8 mouse cellular contexts compared by ENCODE assay signal in genomic region chr1:72871697-72872411, GRCm38 (mm10). TPM values are rescaled to one million over a fixed set of nuclear protein-coding genes. Genes with fewer than 3 reads are reported as not detected.
DNase-seq lines count a peak whose midpoint lies in the region; ATAC-seq and TF ChIP-seq lines count a peak whose summit lies in the region.

No protein-coding gene starts in this region.

- peak overlapping the region; percentile 91 for H3K4me2 ChIP-seq in forebrain, embryonic 14.5 days (ENCODE audit: low read length)
- H3K4me2 ChIP-seq in kidney, embryonic 14.5 days (replicated peaks; ENCODE audit: low read depth, low read length), result peak overlapping the region; percentile 91
- H3K4me2 ChIP-seq in liver, embryonic 14.5 days (ENCODE audit: low read depth), result peak overlapping the region; percentile 61

- H3K27ac ChIP-seq in heart, adult 2 months, result peak overlapping the region; percentile 64
- H3K27ac ChIP-seq in forebrain, embryonic 14.5 days (ENCODE audit: low read depth, low read length), result peak overlapping the region; percentile 80
- no peak overlapping the region; the same call in 1 of the 2 replicates for H3K27ac ChIP-seq in kidney, embryonic 14.5 days (ENCODE audit: low read depth, low read length)
- no peak overlapping the region for H3K27ac ChIP-seq in liver, embryonic 14.5 days

- TF ChIP-seq POLR2A in heart, adult 2 months (IDR thresholded peaks at IDR 0.05; ENCODE audit: insufficient read depth, low read depth, low read length), result no peak; the same call in 1 of the 2 replicates

- H3K9me3 ChIP-seq in forebrain, embryonic 14.5 days (replicated peaks; ENCODE audit: control insufficient read depth, low read length), result no peaks in the 10 kb centered on the region
- no peaks in the 10 kb centered on the region for H3K9me3 ChIP-seq in kidney, embryonic 14.5 days (ENCODE audit: control insufficient read depth, low read length)
- H3K9me3 ChIP-seq in liver, embryonic 14.5 days (ENCODE audit: control insufficient read depth, low read length), result no peaks in the 10 kb centered on the region

- peak; percentile 11; the same call in 1 of the 2 replicates for ATAC-seq in forebrain, embryonic 14.5 days
- no peak for ATAC-seq in kidney, embryonic 14.5 days (ENCODE audit: low FRiP score, low TSS enrichment)
- ATAC-seq in liver, embryonic 14.5 days (ENCODE audit: insufficient read depth), result no peak

- H3K4me1 ChIP-seq in heart, adult 2 months (ENCODE audit: control insufficient read depth, insufficient read depth, low read length), result peaks cover 1% of the 10 kb centered on the region
- H3K4me1 ChIP-seq in forebrain, embryonic 14.5 days (ENCODE audit: control insufficient read depth, insufficient read depth, low read length), result peaks cover 30% of the 10 kb centered on the region
- peaks cover 20% of the 10 kb centered on the region for H3K4me1 ChIP-seq in kidney, embryonic 14.5 days (ENCODE audit: control insufficient read depth, insufficient read depth, low read length)
- peaks cover 0 to 5% of the 10 kb centered on the region in 2 experiments; a peak in 2 of 4 replicates for H3K4me1 ChIP-seq in liver, embryonic 14.5 days (replicated peaks; ENCODE audit: control insufficient read depth in 2 of 2, insufficient read depth in 2 of 2, low read length in 1 of 2)

- peak overlapping the region; percentile 36 for H3K9ac ChIP-seq in heart, adult 2 months (ENCODE audit: low read depth, low read length)
- H3K9ac ChIP-seq in forebrain, embryonic 14.5 days (ENCODE audit: low read length), result peak overlapping the region; percentile 66
- H3K9ac ChIP-seq in kidney, embryonic 14.5 days (ENCODE audit: low read depth, low read length), result peak overlapping the region; percentile 58; the same call in 1 of the 2 replicates
- H3K9ac ChIP-seq in liver, embryonic 14.5 days (replicated peaks), result no peak overlapping the region

- peak overlapping the region; percentile 53 for H3K4me3 ChIP-seq in heart, adult 2 months
- H3K4me3 ChIP-seq in forebrain, embryonic 14.5 days (ENCODE audit: low read depth, low read length), result peak overlapping the region; percentile 43
- peak overlapping the region; percentile 68 for H3K4me3 ChIP-seq in kidney, embryonic 14.5 days (ENCODE audit: low read length)
- H3K4me3 ChIP-seq in liver, embryonic 14.5 days (ENCODE audit: insufficient read depth in 1 of 2, low read depth in 2 of 2, low read length in 2 of 2), result peak overlapping the region; percentile 8 to 44; a peak in 3 of 4 replicates

- H3K36me3 ChIP-seq in heart, adult 2 months (ENCODE audit: control insufficient read depth, insufficient read depth, low read length), result no peaks in the 10 kb centered on the region
- no peaks in the 10 kb centered on the region for H3K36me3 ChIP-seq in forebrain, embryonic 14.5 days (ENCODE audit: control insufficient read depth, insufficient read depth, low read length)
- H3K36me3 ChIP-seq in kidney, embryonic 14.5 days (ENCODE audit: control insufficient read depth, insufficient read depth, low read length), result peaks cover 4% of the 10 kb centered on the region; the same call in 1 of the 2 replicates
- no peaks in the 10 kb centered on the region for H3K36me3 ChIP-seq in liver, embryonic 14.5 days (replicated peaks; ENCODE audit: control insufficient read depth, insufficient read depth, low read depth)

- intact Hi-C loops in heart, adult 2 months (cut with DNase I), result loop anchor here (5.0 kb wide), 1 partner anchor 490 kb away; no protein-coding TSS in a partner anchor
- intact Hi-C loops in heart, postnatal 10 days (cut with DNase I), result no loop called here

- 0 out of 2 replicates have a peak, but pooled peaks cover 2% of the 10 kb centered on the region for H3K27me3 ChIP-seq in heart, adult 2 months (ENCODE audit: control insufficient read depth, insufficient read depth, low read length)
- H3K27me3 ChIP-seq in forebrain, embryonic 14.5 days (replicated peaks; ENCODE audit: control insufficient read depth, insufficient read depth, low read length), result no peaks in the 10 kb centered on the region
- no peaks in the 10 kb centered on the region; the same call in none of the 2 replicates for H3K27me3 ChIP-seq in kidney, embryonic 14.5 days (ENCODE audit: control insufficient read depth, insufficient read depth, low read length)
- peaks cover 61% of the 10 kb centered on the region for H3K27me3 ChIP-seq in liver, embryonic 14.5 days (ENCODE audit: control insufficient read depth, insufficient read depth, low read length)

- no peak for TF ChIP-seq CTCF in heart, adult 2 months (IDR thresholded peaks at IDR 0.05)
- no peak for TF ChIP-seq CTCF in liver, embryonic 14.5 days (IDR thresholded peaks at IDR 0.05; ENCODE audit: low read depth)

- peak; percentile 56 for DNase-seq in heart, adult 2 months
- no peak for DNase-seq in heart, postnatal 10 days
- DNase-seq in brain, adult 2 months (ENCODE audit: low read depth, low spot score), result peak; percentile 92
- peak; percentile 78 for DNase-seq in forebrain, embryonic 14.5 days (ENCODE audit: low spot score)
- no peak for DNase-seq in liver, embryonic 14.5 days (ENCODE audit: low read depth in 3 of 3, low spot score in 3 of 3)
- peak; percentile 65 for DNase-seq in right cerebral cortex, postnatal 25 days
- DNase-seq in ovary, postnatal 36 days (ENCODE audit: low spot score), result no peak

- WGBS in heart, adult 2 months, result 1% methylated on average over 34 of the region's 34 CpGs
- WGBS in forebrain, embryonic 14.5 days, result under 1% methylated on average over 34 of the region's 34 CpGs
- WGBS in kidney, embryonic 14.5 days, result under 1% methylated on average over 34 of the region's 34 CpGs
- WGBS in liver, embryonic 14.5 days (ENCODE audit: insufficient replicate concordance), result under 1% methylated on average over 34 of the region's 34 CpGs

- no peaks in the 10 kb centered on the region for H3K79me2 ChIP-seq in heart, adult 2 months (replicated peaks; ENCODE audit: control insufficient read depth, insufficient read depth, low read length)

- TF ChIP-seq EP300 in heart, adult 2 months (IDR thresholded peaks at IDR 0.05; ENCODE audit: insufficient read depth, low read depth, low read length), result no peak
- no peak for TF ChIP-seq EP300 in liver, embryonic 14.5 days (IDR thresholded peaks at IDR 0.05; ENCODE audit: low read depth)

RNA-seq across cellular contexts. Expression of gene Igfbp5, which starts 2.8 kb away (rescaled TPM):
- total RNA-seq in heart, adult 2 months (2021), result 10 to 100 TPM; 94.0 to 94.7 TPM
- polyA plus RNA-seq in heart, adult 2 months (2012; rRNA removed), result 77.8 and 91.0 TPM in 2 replicates
- 100 to 1,000 TPM; 152 to 192 TPM for total RNA-seq in heart, postnatal 10 days (2021)
- 17.9 and 19.7 TPM in 2 replicates for polyA plus RNA-seq in forebrain, embryonic 14.5 days (2014; fragmentation: Nextera tagmentation; extraction: Ambion mirVana)
- polyA plus RNA-seq in kidney, embryonic 14.5 days (2014; fragmentation: Nextera tagmentation; extraction: Ambion mirVana), result 56.4 and 61.4 TPM in 2 replicates
- 1.2 and 1.3 TPM in 2 replicates for polyA plus RNA-seq in liver, embryonic 14.5 days (2012; rRNA removed)
- polyA plus RNA-seq in liver, embryonic 14.5 days (2014; fragmentation: Nextera tagmentation; extraction: Ambion mirVana), result 0.36 and 0.45 TPM in 2 replicates

RNA-seq across cellular contexts. Expression of gene Igfbp2, which starts 47.6 kb away (rescaled TPM):
- under 1 TPM in 1 of 2 experiments, not detected in 1; 0.30 TPM for total RNA-seq in heart, adult 2 months (2021)
- 0.41 and 2.6 TPM in 2 replicates for polyA plus RNA-seq in heart, adult 2 months (2012; rRNA removed)
- total RNA-seq in heart, postnatal 10 days (2021), result 1 to 10 TPM in 1 of 2 experiments, under 1 TPM in 1; 0.86 to 2.1 TPM
- 384 and 410 TPM in 2 replicates for polyA plus RNA-seq in forebrain, embryonic 14.5 days (2014; fragmentation: Nextera tagmentation; extraction: Ambion mirVana)
- polyA plus RNA-seq in kidney, embryonic 14.5 days (2014; fragmentation: Nextera tagmentation; extraction: Ambion mirVana), result 148 and 171 TPM in 2 replicates
- 2.4 and 3.4 TPM in 2 replicates for polyA plus RNA-seq in liver, embryonic 14.5 days (2012; rRNA removed)
- 1.6 and 2.3 TPM in 2 replicates for polyA plus RNA-seq in liver, embryonic 14.5 days (2014; fragmentation: Nextera tagmentation; extraction: Ambion mirVana)

Comparison
In these comparisons a context has a peak if more than half of its experiments do, and no peak if none do; other contexts are left out.
1. DNase-seq: peak in heart, adult 2 months (2 of 2), brain, adult 2 months (single experiment), forebrain, embryonic 14.5 days (single experiment) and right cerebral cortex, postnatal 25 days (single experiment); none in heart, postnatal 10 days (0 of 2), liver, embryonic 14.5 days (0 of 3) and ovary, postnatal 36 days (single experiment).
2. H3K27ac ChIP-seq: peak in heart, adult 2 months (single experiment) and forebrain, embryonic 14.5 days (single experiment); none in kidney, embryonic 14.5 days (single experiment) and liver, embryonic 14.5 days (single experiment).
3. RNA of gene Igfbp2, which starts 47.6 kb away (polyA plus RNA-seq): 384 to 410 TPM in forebrain, embryonic 14.5 days and 148 to 171 TPM in kidney, embryonic 14.5 days; 0.41 to 2.6 TPM in heart, adult 2 months and 1.6 to 3.4 TPM in liver, embryonic 14.5 days; every median in the first group is over 10 times any median in the second.
4. Peak in every context shown above with its lines, with median percentiles within 50 percentile points of each other: H3K4me3 ChIP-seq and H3K4me2 ChIP-seq.